Mouse (Mus musculus) layer of hippocampus, postnatal 36 days (tissue): ENCODE data around the gene Fbxl2. TPM values are rescaled to one million over a fixed set of nuclear protein-coding genes. Genes with fewer than 3 reads are reported as not detected.

ENCODE experiments used
- DNase-seq, 2 experiments: peaks; one replicate each; pipeline ENCODE4 v3.0.0; 2022
- total RNA-seq, 2 experiments: library from RNA; stranded (reverse); gene quantifications; 2 replicates each; pipeline ENCODE4 v1.2.3; 2021

The Fbxl2 gene
- total RNA-seq, 2 experiments from 2014 or later: 32.1 to 37.4 TPM

DNA sequence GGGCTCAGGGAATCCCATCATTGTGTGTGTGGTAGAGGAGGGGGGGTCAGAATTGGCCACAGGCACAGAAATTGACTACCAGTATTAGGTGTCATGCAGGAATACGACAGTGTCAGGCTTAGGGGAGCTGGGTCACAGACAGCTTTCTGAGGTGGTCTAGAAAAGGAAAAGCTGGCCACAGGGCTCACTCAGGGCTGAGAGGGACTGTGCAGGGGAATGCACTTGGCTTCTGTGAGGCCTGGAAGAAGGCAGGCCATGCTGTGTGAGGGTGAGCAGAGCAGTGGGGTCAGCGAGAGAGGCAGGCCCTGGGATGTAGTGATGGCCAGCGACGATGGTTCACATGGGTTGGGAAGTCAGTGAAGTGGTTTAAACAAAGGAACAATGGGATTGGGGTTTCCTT lies 72.1 kb downstream of the Fbxl2 start:
- no peak for DNase-seq

DNA sequence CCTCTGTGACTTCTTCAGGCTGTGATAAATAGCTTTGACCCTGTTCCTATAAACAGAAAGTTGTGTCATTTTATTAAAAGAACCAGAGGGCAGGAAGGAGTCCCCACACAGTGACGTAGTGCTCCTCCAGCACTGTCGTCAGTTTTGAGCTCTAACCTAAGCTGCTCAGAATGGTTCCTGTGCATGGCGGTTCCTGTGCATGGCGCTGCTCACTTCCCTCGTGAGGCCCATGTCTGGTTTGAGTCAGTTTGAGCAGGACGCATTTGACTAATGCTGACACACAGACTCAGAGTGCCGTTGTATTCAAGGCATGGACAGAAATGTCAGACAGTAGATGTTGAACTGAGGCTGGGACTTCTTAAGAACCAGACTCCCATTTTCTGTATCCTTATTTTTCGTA lies 74.4 kb downstream of the Fbxl2 start:
- no peak for DNase-seq

DNA sequence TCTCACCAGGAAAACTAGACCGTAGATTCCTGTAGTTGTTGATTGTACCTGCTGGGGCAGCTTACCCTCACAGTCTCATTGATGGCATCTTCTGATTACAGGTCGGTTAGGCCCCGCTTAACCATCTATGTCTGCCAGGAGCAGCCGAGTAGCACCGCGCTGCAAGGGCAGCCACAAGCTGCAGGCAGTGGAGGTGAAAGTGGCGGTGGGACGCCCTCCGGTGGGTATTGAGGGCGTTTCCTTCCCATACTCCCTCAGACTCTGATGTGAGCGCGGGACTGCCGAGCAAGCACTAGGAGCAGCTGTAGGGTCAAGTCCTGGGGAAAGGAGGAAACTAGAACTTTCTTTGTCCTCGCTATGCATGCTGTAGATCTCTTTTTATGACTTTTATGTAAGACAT lies 76.0 kb downstream of the Fbxl2 start:
- DNase-seq: no peak

DNA sequence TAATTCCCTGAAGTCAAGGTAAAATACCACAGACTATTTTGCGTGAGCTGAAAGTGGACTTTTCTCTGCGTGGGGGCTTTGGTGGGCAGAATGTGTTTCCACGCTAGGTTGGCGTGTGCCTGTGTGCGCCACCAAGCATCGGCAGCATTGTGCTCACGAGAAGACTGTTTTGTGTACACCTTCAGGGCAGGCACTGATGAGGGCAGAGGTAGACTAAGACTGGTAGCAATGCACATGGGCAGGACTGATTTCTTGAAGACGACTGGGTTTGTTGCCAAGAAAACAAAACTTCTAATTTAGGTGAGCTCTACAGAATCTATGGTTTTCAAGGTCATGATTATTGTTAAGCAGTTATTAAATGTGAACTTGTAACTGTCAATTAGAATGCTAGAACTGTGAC lies 76.6 kb downstream of the Fbxl2 start:
- DNase-seq: no peak

DNA sequence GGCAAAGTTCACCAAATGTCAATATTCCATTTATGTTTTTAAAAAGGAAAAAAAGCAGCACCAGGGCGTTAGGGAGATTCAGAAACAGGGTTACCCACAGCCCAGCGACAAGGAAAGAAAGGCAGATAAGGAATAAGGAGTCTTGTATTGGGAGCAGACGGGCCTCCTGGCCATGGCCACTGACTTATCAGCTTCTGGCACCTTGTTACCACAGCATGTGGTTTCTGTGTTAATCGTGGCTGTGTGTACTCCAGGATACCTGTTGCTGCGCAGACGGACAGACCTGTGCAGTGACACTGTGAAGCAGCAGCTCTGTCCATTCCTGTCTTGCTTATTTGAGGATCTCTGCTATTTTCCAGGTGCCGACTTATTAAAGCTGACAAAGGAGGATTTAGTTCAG lies 77.0 kb downstream of the Fbxl2 start:
- no peak for DNase-seq

DNA sequence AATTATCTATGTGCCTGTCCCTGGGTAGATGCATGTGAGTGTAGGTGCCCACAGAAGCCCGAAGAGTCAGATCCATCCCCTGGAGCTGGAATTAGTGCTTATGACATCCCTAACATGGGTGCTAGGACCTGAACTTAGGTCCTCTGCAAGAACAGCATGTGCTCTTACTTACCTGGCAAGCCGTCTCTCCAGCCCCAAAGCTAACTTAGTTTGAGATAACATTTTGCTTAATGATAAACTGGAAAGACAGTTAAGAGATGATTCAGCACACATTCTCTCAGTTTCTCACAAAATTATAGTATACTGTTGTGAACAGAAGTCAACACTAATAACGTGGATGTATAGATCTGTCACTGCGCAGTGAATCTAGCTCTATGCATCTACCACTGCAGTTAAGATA lies 79.2 kb downstream of the Fbxl2 start:
- no peak for DNase-seq

DNA sequence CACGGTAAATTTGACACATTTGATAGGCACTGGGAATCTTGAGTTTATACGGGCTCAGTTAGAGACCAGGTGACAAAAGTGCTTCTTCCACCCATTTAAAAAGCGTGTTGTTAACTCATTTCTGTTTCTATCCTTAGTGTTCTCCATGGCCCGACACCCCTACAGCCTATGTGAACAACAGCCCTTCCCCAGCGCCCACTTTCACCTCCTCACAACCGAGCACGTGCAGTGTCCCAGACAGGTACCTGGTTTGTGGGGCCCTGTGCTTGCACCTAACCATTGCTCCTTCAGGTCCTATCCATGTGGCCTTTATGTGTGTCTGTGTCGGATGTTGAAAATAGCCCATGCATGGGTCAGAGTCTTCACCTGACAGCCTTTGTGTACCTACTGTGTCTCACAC lies 81.6 kb downstream of the Fbxl2 start:
- no peak for DNase-seq

DNA sequence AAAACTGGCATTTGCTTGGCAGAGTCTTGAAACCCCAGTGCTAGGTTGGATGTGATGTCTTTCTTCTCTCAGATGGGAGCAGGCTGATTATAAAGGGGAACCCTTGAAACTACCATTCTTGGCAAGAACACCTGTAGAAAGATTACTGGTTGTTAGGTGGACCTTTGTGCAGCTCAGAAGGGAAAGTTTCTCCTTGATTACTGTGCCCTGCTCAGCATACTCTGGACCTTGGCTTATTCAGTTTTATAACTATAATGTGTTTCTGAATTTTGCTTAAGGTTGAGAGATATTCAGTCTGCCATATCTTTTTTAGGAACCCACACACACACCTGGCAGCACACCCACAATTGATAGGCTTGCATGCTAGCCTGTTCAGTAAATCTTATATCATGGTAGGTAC lies 82.3 kb downstream of the Fbxl2 start:
- no peak for DNase-seq

DNA sequence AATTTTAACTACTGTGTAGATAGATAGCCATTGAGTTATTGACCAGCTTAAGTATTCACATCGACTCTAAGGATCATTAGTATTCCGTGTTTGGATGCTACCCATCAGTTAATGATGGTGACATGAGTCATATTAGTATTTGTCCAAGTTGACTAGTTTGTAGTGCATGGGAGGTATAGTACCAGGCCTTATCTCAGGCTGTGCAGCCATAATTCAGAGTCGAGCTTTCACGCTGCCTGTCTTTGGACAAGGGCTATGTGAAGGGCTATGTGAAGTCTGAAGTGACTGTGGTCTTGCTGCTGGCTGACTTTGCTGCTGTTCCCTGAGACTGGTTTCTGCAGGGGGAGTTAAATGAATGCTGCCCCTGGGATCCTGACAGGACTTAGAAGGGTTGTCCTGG lies 88.2 kb downstream of the Fbxl2 start:
- no peak for DNase-seq

DNA sequence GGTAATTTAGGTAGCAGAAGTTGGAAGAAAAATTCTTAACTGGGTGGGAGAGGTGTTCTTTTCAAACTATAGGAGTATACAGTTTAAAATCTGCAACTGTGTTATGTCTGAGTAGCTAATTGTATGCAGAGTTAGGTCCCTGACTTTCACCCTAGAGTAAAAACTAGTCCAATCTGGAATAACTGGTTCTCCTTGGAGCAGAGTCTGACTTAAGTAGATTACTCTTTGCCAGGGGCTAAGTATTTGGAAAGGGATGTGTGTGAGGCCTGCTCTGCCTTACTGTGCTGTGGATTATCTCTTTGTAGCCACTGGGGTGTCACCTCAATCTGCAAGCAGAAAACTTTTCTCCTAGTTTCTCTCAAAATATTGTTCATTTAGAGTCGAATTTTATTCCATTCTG lies 98.8 kb downstream of the Fbxl2 start:
- DNase-seq: no peak

DNA sequence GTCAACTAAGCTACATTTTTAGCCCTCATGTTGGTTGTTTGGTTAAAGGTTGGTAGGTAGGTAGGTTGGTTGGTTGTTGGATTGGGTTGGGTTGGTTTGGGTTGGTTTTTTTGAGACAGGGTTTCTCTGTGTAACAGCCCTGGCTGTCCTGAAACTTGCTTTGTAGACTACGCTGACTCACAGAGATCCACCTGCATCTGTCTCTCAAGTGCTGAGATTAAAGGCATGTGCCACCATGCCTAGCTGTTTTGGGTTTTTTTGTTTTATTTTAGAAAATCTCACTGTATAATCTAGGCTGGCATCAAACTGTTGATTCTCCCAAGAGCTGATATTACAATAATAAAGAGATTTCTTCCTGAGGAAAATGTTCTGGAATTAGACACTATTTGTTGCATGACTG lies 102.6 kb downstream of the Fbxl2 start:
- DNase-seq: no peak

DNA sequence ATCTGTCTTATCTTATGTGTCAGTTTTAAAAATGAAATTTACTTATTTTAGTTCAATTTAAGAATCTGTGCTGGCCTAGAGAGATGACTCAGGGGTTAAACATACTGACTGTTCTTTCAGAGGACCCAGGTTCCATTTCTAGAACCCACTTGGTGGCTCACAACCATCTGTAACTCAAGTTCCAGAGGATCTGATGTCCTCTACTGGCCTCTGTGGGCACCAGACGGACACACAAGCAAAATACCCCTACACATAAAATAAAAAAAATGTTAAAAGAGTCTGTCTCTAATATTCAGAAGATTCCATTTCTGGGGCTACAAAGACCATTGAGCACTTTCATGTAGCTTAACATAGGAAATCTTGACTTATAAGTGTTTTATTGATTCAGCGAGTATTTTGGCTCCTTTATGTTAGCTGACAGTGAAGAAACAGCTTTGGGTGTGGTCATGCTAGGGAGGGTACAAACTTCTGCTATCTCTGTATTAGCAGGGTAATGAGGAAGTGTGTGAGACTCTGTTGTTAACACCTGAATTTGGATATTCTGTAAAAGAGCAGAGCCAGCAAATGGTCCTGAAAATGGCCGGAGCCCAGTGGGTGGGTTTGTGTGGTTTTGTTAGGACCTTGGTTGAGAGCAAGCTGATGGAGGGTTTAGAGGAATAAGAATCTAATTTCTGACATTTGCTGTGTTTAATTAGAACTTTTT lies 104.7 kb downstream of the Fbxl2 start:
- DNase-seq: no peak

DNA sequence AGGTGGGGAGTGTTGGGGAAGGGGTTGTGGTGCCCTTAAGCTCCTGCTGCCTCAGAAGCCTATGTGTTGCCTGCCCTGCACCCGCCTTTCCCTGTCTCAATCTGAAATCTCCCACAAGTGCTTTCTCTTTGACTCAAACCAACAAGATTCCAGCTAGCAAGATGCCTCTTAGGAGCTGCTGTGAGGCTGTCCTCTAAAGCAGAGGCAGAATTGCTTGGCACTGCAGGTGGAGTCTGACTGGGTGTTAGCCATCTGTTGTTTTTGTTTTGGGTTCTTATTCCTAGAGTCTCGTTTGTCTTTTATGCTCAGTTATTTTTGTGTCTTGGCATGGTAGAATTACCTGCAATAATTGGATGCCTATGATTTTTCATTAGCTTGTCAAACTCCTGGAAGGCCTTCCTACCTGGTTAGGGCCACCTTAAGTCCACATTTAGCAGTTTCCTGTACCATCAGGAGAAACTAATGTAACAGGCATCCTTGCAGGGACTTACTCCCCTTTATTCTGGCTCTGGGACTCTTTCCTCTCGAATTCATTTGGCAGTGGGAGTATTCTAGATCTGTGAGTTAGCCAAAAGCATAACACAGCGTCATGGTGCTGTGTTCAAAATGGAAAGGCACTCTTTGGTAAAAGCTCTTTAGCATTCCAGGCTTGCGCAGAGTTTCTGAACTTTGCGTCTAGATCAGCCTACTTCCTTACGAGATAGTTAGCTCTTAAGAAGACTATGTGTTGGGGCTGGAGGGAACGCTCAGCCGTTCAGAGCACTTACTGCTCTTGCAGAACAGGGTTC lies 106.7 kb downstream of the Fbxl2 start:
- peak in 1 of 2 experiments; percentile 15 for DNase-seq

DNA sequence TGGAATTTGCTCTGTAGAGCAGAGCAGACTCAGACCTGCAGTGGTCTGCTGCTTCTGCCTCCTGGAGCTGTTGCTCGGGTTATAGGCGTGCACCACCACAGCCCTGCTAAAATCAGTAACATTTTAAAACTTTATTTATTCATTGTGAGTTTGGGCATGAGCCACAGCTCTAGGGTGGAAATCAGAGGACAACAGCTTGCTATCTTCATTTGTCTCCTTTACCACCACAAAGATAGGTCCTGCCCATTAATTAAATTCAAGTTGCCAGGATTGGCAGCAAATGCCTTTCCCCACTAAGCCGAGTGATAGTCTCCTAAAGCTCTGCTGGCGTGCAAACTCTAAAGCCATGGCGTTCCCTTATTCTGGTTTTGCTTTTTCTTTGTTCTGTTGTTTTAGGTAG lies 110.4 kb downstream of the Fbxl2 start:
- no peak for DNase-seq

DNA sequence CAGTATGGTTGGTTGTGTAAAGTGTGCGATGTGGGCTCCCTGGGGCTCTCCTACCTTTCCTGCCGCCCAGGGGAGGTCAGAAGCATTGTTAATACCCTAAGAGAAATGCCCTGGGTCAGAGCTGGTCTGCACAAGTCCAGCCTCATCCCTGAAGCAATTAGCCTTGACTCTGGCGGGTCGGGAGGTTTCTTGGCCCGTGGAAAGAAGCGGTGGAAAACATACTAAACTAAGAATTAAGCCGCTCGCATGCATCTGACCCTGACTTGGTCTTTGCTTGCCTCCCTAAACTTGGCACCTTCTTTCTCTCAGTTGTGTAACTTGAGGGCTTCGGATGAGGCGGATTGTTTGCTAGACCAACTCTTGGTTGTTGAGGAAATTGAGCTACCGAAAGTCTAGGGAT lies 113.5 kb downstream of the Fbxl2 start:
- DNase-seq: no peak

DNA sequence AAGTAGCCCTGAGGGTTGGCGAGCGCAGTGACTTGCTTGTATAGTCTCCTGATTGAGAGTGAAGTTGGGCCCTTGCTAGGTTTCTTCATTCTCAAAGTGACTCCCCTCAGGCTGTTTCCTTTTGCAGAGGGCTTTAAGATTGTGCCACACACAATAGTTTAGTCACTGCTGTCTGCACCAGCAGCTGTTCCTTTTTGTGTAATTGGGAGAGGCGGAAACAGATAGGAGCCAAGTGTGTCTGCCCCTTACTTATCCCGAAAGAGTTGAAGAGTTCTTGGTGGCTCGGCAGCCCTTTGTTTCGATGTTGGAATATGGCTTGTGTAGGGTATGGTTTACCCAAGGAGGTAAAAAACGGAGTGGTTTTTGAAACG lies 113.9 kb downstream of the Fbxl2 start:
- DNase-seq: no peak

DNA sequence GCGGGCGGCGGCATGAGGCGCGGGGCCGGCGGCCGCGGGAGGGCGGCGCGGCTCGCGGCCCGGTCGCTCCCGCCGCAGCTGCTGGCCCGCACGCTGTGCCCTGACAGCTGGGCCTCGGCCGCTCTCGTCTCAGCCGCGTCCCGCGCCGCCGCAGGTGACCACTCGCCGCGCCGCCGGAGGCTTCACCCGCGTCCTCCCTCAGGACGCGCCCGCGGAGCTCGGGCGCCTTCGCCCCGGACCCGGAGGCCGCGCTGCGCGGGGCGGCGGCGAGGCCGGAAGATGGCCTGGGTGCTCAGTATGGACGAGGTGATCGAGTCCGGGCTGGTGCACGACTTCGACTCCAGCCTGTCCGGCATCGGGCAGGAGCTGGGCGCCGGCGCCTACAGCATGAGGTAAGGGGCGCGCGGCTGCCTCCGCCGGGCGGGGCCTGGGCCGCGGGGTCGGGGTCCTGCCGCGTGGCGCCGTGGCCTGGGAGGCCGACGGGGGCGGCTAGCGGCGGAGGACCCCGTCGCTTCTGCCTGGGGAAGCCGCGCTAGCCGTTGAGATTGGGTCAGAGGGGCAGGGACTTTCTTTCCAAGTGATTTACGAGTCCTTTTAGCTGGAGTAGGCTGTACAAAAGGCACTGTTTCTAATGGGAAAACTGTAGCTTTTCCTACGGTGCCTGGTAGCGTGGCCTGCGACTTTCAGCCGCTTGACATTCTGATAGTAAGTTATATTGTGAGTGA lies 114.5 kb downstream of the Fbxl2 start:
- DNase-seq: peak in 1 of 2 experiments; percentile 19

DNA sequence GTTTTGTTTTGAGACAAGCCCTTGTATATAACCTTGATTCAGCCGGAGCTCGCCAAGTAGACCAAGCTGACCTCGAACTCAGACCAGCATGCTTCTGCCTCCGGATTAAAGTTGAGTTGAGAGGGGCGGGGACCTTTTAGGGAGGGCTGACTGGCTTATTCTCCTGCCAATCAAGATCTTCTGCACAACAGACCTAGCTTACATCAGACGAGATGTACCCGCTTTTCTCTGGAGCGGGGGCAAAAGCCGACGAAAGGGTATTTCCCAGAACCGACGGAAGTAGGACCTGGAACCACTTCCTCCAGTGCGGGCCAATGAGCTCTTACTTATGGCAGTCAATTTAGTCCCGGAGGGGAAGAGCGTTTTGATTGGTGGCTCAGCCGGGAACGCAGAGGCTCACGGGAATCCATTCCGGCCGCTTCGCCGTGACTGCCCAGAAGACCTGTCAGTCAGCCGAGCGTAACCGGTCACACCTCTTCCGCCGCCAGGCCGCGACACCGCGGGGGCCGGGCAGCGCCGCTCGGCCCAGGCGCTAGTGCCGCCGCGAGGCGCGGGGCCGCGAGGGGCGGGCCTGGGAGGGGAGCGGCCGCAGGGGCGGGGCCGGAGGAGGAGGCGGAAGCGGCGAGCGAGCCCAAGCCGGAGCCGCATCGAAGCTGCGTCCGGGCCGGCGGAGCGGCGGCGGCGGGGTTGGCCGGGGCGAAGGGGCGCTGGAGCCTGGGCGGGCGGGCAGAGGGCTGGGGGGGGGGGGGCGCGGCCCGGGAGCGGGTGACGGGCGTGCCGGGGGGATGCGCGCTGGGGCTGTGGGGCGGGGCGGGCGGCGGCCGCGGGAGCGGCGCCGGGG lies 115.2 kb downstream of the Fbxl2 start, which contains the start of gene Ubp1:
Gene Ubp1, plus strand, starts transcription at position 401 of the 841 bp plus-strand sequence.
- peak; percentile 97 to 98 for DNase-seq

DNA sequence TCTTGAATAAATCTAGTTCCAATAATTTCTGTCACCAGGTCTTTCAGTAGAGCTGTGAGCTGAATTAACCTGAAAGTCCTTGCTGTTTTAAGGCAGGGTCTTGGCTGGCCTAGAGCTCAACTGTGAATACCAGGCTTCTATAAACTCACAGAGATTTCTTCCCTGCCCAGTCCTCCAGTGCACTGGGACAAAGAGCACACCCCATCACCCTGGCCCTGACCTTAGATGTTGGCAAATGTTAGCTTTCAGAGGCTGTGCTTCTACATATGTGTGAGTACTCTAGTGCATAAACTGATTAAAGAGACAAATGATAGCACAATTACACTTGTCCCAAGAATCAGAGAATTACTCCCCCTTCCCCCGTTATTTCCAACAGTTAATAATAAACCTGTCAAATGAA lies 116.3 kb downstream of the Fbxl2 start:
- no peak for DNase-seq

DNA sequence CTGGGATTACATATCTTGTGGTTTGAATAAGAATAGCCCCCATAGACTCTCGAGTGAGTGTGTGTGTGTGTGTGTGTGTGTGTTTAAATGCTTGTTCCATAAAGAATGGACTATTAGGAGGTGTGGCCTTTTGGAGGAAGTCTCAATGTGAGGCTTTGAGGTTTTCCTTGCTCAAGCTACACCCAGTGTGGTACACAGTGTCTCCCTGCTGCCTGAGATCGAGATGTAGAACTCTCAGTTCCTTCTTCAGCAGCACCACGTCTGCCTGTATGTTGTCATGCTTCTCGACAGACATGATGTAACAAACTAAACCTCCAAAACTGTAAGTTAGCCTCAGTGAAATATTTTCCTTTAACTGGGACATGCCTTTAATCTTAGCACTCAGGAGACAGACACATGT lies 117.4 kb downstream of the Fbxl2 start:
- DNase-seq: no peak

DNA sequence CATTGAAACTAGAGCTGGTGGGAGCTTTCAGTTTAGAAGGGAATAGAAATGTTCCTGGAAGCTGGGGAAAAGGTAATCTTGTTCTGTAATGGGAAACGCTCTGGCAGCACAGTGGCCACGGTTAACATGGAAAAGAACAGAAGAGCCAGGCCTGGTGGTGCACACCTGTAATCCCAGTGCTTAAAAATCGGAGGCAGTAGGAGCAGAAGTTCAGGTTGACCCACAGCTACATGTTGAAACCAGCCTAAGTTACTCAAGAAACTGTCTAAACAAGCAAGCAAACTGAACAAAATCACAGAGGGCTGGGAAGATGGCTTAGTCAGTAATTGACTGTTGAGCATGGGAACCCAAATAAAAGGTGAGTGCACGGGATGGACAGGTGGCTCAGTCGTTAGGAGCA lies 121.1 kb downstream of the Fbxl2 start:
- no peak for DNase-seq

DNA sequence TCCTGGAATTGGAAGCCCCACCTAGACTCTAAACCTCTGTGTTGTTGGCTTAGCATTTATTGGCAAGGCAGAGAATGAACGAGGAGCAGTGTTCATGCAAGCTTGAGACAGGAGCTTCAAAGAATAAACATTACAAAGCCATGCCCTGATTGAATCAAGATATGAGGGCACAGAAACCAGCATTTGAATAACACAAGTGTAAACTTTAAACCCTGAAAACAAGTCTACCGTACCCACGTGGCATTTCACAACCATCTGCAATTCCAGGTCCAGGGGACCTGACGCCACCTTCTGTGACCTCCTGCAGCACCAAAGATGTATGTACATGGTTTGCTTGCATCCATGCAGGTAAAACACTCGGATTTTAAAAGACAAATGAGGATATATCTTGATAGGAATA lies 123.3 kb downstream of the Fbxl2 start:
- no peak for DNase-seq

DNA sequence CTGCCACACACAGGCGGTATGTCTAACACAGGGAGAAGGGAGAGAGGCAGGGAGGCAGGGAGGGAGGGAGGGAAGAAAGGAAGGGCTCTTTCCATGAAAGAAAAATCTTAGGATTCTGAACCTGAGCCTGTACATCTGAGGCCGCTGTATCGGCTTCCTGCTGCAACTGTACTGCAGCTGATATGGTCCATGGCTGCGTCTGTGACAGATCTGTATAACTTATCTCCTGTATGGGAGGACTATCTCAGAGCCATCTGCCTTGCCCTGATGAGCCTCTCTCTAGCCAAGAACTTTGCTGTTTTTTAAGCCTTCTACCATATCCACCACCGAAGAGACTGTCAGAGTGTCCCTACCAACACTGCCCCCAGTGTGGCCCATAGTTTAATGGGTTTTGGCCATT lies 130.2 kb downstream of the Fbxl2 start:
- DNase-seq: no peak
